Mouse (Mus musculus) ovary, postnatal 10 days (tissue): ENCODE data around the gene Ect2l.
"Not testable (repeated sequence)": the region's sequence is repeated elsewhere in the genome, so short reads cannot be mapped to it uniquely, and the experiment has no call there.

Experiments used
- DNase-seq: peaks from one replicate; pipeline ENCODE4 v3.0.0; 2022; ENCODE audit warnings: low spot score

Gene Ect2l

DNA sequence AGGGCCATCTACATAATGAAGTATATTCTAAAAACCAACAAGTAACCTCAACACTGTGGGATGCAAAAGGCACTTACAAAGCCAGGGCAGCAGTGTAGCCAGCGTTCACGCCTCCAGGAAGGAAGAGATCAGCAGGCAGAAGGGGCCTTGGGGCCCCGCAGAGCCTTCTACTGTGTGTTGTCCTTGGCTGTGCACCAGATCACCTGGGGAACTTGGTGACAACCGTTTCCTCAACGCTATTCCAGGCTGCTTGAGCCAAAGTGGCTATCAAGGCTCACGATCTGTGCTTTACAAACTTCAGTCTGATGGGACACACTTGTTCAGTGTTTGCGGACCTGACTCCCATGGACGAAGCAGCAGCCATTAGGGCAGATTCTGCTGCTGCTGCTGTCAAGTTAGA is 19.0 kb downstream of the Ect2l start:
- DNase-seq = no peak

DNA sequence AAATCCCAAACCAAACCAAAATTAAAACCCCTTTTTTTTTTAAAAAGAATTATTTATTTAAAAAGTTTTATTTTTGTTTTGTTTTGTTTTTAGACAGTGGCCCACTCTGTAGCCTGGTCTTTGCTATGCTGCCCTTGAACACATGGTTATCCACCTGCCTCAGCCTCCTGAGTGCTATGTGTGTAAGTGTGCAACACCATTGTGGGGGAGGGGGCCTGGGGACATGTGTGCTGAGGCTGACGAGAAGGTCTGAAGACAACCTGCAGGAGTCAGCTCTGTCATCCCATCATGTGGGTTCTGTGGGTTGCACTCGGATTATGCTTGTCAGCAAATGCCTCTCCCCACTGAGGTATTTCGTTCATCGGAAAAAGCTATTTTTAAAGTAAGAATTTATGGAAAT is 21.2 kb downstream of the Ect2l start:
- DNase-seq = no peak

DNA sequence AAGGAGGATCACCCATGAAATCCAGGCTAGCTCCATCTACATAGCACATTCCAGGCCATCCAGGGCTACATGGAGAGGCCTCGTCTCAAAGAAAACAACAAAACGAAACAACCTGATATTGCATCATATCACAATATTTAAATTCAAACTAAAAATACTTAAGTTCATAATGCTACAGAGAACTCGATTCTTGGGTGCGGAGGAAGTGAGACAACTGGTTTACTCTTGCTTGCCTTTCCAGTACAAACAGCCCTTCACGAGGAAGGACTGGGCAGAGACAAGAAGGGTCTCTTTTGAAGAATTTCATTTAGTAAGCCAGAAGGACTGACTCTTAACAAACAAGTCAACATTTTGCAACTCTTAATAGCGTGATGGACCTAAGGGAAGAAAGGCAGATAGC is 22.1 kb downstream of the Ect2l start:
- DNase-seq = no peak

DNA sequence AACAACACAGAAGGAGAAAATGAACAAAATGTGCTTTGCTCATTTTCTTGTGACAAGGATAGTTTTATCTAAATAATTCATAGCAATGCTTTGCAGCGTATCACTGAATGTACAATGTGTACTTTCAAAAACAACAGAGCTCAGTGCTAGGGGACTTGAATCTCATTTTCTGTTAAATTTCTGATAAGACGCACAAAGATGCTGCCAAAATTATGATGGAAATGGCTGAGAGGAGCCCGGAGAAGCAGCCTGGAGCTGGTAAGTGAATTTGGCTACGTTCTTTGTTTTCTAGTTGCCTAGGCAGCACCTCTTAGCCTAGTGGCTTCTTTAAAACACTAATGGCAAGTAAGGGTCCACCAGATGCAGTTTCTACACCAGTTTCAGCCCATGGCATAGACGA is 28.4 kb downstream of the Ect2l start:
- no peak for DNase-seq

DNA sequence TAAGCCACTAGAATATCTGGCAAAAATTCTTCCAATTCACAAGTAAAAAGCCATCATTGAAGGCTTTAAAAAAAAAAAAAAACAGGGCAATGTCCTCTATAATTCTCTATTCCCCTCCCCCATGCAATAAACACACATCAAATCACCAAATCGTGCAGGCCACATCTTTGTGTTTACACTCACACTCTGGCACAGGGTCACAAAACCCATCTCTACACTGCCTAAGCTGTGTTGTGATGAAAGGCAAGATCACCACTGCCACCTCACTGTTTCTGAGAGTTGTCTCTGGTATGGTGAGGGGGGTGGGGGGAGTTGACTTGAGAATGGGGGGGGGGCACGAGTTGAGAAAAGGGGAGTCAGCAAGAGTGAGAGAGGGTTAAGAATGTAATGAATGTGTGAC is 33.4 kb downstream of the Ect2l start:
- no peak for DNase-seq

DNA sequence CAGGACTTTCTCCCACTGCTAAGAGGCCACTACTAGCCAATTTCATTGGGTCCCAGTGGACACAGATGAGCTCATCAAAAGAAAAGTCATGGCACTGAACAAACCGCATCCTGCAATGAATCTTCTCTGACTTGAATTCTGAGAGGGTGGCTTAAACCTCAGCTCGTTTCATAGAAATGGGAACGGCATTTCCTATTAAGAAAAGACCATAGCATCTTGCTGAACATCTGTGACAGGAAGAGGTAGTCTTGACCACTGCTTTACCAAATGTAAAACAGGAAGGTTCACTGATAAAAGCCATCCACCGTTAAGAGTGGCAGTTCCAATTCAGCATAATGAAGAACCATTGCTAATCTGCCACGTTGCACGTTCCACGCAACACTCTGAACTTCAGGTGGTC is 34.0 kb downstream of the Ect2l start:
- no peak for DNase-seq

DNA sequence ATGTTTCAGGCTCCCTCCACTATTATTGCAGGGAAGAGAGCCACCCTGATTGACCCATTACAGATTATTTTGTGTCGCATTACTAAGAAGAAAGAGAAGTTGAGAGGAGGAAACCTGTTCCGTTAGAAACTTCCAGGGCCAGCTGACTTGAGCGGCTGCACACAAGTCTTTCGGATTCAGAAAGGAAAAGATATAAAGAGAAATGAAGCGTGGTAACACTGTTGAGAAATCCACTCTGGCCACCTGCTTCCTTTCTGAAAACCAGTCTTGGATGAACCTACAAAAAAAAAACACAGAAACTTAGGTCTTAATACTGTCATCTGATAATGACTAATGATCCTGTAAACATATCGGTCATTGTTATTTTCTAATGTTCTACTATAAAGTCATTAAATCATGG is 35.6 kb downstream of the Ect2l start:
- DNase-seq = no peak

DNA sequence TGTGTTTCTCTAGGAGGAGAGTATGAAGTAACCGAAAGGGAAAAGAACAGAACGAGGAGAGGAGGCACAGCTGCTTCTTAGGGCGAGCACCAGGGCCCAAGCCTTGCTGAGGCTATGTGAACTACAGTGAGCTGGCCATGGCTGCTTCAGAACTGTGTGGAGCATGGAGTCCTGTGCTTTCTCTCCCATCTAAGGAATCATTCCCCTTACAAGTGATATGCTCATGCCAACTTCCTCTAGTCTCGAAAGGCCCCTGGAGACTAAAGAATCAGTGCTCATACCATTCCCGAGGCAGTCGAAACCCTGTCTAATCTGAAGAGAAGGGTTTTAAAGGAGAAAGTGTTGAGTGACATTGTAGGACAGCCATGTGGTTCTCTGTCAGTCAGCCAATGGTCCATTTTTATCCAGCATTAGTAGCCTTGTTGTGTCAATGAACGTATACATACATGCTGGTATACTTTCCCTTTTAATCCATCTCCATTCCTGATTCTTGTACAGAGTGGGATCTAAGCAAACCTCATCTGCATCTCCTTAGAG is 48.2 kb downstream of the Ect2l start:
- no peak for DNase-seq

DNA sequence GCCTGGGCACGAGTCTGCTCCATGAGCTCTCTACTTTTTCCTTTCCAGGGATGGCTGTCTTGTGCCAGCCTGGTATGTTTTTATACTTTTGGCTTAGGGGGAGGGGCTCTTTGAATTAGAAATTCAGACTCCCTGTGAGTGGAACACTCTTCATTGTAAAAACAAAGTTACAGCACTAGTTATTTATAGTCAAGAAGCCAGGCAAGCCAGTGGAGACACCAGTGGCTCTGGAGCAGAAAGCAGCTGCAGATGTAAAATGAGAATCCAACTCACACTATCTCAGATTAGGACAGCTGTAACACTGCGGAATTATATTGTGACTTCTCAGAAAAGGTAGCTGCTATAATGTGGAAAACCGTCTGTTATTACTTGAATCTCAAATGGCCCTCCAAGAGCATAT is 63.5 kb downstream of the Ect2l start:
- DNase-seq = no peak

DNA sequence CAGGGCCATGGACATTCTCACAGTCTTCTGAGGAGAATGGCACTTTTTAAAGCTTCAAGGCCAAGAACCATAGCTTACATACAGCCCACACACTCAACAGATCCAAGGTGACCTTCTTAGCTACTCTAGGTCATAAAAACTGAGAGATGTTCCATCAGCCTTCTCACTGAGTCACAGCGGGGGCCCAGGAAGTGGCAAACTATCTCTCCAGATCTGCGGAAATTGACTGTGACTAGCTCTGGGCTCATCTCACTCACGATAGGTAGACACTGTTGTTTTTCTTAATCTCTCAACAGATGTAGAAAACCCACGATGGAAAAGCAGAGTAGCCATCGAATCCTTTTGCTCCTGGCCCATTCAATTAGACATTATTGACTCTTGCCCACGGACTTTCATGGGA is 68.5 kb downstream of the Ect2l start:
- no peak for DNase-seq

DNA sequence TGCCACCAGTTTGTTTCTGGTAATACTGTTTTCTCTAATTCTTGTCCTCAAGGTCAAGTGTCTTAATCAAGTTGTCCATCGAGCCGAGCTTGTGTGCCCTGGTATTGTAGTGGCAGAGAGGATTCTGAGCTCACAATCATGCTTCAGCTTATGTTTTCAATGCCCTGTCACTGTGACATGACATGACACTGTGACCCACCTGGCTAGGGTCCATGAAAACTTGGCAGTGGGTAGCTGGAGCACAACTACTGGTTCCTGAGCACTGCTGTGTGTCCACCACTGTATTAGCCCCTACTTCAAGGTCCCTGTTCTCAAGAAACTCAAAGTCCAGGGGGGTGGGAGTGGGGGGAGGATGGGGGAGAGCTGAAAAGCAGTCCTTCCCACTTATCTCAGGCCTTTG is 69.3 kb downstream of the Ect2l start:
- DNase-seq = no peak

DNA sequence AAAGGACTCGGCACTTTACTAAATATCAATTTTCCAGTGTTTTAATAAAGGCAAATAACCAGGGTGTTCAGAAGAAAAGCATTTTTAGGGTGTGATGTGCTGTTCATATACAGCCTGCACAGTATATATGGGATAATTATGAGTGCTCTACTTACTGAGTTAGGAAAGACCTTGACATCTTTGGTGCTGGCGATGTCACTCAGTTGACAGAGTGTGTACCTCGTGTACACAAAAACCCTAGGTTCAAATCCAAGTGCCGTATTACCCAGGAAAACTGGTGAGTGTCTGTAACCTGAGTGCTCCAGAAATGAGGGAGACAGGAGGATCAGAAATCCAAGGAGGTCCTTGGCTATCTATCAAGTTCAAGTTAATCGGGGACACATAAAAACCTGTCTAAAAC is 71.1 kb downstream of the Ect2l start:
- DNase-seq = no peak

DNA sequence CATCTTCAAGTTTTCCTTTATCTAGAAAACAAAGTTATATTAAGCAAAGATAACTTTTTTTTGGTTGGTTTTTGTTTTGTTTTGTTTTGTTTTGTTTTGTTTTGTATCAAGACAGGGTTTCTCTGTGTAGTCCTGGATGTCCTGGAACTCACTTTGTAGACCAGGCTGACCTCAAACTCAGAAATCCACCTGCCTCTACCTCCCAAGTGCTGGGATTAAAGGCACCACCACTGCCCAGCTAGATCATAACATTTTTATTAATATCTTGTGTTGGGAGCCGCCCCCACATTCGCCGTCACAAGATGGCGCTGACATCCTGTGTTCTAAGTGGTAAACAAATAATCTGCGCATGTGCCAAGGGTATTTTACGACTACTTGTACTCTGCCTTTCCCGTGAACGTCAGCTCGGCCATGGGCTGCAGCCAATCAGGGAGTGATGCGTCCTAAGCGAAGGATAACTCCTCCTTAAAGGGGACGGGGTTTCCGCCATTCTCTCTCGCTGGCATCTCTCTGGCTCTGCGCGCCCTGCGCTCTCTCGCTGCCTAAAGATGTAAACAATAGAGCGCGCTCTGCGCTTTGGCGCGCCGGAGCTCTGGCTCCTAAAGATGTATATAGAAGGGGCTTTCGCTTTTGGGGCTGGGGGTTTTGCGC is 71.7 kb downstream of the Ect2l start:
- DNase-seq = not testable (repeated sequence)

DNA sequence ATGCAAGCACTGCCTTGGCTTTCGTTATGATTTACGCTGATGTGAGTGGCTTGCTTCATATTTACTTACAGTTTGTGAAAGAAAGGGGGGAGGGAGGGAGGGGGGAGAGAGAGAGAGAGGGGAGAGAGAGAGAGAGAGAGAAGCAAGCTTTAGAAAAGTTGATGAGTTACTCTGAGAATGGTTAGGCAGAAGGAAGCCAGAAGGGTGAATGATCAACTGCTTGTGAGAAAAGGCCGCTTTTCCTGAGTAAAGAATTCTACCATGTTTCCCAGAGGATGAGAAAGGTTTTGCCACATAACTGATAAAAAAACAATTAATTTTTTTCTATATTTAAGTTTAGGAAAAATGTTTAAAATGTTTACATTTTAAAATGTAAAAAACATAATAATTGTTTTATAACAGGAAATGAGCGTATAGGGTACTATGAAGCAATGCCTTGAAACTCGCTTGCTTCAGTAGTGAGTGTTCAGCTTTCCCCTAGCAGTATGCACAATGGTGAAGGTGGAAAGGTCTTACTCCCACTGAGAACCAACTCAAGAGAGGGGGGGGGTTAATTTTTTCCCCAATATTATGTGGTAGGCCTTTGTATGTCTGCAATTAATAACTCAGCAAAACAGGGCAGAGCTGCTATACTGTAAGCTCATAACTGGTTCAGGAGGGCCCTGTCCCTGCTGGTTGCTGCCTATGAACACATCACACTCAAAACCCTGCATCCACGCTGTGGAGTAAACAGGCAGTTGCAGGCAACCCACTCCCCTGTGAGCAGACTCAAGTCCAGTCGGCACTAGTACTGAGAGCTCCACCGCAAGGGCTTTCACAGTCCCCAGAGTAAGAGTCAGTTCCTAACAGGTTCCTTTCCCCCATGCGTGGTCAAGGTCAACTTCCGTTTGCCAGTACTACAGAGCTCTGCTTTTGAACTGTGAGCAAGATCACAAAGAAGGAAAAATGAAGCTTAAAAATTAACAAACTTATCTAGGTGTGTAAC is 78.7 kb downstream of the Ect2l start:
- DNase-seq = no peak

DNA sequence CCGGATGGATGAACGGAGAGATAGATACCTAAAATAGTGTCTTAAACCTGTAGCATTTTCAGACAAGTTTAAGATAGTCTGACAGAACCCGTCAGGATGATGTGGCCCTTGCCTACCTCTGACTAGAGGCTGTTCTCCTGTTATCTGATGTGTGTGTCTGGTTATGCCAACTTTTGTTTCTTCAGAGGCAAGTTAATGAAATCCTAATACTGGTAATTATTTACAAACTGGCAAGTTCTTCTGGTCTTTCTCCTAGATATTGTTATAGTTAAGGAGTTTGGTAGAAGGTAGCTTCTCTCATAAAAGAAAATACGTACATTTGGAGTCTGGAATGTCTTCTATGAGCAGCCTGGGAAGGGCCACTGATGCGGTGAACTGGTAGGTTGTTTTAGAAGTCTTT is 80.4 kb downstream of the Ect2l start:
- no peak for DNase-seq

DNA sequence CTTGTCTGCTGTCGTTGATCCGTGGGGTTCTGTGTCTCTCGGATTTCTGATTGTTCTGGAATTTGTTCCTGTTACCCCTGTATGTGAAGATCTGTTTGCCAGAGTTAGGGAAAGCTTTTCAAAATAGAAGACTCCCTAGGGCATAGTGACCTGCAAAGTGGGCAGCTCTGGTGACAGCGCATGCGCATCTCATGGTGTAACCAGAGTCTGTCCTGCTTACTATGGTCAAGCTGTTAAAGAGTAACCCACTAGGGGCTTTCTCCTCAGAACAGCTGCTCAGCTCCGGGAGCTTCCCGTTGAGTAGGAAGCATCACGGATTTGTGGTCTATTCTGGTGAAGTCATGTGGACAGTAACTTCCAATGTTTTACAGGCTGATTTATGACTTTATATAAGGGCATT is 92.4 kb downstream of the Ect2l start:
- DNase-seq = no peak

DNA sequence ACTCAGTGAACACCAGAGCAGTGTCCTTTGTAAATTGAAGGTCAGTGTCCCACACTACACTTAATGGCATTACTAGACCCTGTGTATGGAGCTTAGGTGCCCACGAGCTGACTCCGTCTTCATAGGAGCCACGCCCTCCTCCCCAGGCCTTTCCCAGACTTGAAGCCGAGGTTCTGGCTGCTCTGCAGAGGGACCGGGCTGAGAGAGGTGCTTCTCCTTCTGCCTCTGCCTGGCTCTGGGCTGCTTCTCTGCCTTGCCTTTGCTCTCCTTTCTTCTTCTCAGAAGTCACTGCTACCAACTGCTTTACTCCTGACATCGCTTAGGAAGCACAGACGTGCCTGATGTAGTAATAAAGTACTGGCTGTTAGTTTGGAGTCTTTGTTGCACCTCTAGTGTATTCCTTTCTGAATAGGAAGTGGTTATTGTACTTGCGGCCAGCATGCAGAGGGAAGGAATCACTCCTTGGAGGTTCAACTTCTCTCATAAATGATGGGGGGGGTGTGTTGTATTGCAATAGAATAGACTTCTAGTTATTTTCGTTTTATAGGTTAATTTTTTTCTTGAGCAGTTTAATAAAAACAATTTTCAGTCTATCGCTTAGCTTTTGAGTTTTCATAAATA is 97.1 kb downstream of the Ect2l start:
- DNase-seq = no peak

DNA sequence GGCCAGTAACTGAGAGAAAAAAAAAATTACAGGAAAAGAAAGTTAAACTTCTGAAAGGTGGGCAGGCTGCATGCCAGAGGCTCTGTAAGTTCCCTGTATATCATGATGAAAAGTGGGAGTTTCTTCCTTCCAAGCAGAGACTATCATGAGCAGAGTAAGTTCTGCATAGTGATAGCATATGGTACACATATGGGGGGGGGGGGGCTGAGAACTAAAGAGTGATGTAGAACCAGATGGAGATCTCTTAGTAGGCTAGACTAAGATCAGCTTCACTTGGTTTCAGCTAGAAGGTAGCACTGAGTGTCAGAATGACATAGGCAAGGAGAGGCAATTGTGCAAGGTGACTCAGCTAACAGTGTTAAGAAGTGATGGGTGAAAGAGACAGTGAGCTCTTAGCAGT is 99.8 kb downstream of the Ect2l start:
- no peak for DNase-seq

DNA sequence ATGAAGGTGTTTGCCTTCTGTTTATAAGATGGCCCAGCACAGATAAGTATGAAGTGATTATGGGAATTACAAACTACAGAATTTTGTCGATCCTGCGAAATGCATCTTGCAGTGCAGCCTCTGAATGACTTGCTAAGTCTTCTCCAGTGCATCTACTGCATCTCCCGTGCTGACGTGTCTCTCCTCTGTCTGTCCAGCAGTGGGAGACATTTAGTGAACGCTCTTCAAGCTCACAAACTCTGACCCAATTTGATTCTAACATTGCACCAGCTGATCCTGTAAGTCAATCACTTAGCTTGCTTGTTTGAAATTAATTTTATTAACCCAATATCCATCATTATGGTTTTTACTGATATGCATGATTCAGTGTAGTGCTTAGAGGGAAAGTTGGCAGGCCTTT is 103.2 kb downstream of the Ect2l start:
- no peak for DNase-seq

DNA sequence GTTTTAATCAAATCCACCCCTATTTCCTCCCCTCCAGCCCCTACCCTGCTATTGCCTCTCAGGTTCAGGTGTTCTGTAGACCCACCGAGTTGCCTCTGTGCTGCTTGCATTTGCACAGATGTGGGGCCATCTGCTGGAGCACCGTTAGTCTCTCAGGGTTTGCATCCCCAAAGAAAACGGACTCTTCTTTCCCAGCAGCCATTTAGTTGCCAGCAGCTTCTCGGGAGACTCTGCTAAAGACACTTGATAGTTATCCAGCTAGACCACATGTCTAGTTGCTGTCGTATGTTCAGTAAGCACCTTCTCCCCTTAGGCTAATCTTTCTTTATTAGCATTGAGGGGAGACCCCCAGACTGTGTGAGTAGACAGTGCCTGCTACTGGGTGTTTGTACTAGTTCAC is 108.5 kb downstream of the Ect2l start:
- DNase-seq = no peak

DNA sequence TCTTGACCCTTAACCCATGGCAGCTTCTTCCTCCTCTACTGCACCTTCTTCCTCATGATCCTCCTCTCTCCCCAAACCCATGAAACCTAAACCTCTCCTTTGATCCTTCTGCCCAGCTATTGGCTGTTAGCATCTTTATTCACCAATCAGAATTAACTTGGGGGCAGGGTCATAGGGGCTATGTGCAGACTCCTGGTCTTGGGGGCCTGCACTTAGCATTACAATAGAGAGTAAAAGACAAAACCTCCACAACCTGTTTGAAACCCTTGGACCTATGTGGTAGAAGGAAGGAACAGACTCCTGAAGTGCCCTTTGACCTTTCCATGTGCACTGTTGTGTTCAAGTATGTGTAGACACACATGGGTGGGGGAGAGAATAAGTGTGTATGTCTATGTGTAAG is 120.0 kb downstream of the Ect2l start:
- DNase-seq = no peak

DNA sequence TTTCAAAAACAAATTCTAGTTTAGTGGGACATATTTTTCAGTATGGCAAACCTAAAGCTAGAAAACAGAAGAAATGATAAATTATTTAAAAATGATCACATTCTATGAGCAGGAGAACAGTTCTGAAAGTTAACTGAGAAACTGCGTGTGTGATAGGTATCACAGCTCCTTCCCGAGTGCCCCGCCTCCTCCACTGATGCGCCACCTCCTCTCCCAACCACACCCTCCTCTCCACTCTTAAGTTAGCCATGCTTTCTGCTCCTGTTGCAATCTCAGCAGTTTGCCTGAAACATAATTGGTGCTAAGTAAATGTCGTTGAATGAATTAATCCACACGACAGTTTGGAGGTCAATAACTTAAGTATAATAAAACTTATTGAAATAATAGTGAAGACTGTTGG is 127.9 kb downstream of the Ect2l start:
- no peak for DNase-seq

DNA sequence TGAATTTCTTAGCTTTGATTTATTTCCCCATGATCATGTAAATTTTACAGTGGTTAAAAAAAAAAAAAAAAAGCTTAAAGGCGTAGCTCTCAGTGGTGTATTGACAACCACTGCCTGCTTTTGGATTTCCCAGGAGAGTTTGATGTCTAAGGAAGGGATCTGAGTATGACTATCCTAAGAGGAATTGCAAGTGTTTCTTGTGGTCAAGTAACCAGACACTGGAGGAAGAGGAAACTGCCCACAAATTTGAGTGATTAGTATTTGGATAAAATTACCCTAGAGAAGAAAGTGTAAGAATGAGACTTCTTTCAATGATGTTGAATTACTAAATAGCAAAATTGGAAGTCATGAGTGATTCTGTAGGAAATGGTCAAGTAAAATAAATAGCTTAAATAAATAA is 129.2 kb downstream of the Ect2l start:
- DNase-seq = no peak
